Mouse (Mus musculus) embryonic fibroblast, embryonic 13.5 days (primary cell): ENCODE data around the gene Creg1.

Source experiments
- CTCF ChIP-seq: IDR thresholded peaks from 2 replicates; pipeline ENCODE4 v1.5.1; 2011; ENCODE audit warnings: mild to moderate bottlenecking, control low read depth, low read length, moderate library complexity, borderline replicate concordance; ENCODE audit not compliant: insufficient read depth
- POLR2A ChIP-seq: IDR thresholded peaks from 2 replicates; pipeline ENCODE4 v1.6.1; 2011; ENCODE audit warnings: low read depth, mild to moderate bottlenecking, control low read depth, low read length, moderate library complexity

DNA sequence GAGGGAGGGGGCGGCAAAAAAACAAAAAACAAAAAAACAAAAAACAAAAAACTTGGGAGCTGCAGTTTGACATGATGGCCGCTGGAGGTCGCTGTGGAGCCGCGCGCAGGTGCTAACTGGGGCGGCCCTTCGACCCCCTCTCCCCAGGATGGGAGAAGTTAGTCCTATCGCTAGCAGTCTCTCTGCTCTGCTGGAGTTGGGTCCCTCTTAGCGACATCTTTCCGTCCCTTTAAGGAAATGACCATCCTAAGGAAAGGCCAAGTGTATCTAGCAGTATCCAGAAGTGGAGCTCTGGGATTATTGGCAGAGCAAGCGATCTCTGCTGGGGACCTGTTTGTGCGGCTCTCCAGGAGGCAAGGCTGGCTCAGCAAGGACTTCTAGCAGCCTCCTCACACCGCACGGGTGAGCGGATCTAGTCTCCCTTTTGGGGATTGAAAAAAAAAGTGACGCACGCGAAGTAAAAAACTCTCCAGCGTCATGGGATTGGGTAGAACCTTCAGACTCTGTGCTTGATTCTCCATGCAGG, 17.1 kb downstream of the Creg1 start:
- TF ChIP-seq CTCF: peak; percentile 60
- no peak for TF ChIP-seq POLR2A
